Comparison of ENCODE assay signal across 18 mouse cellular contexts in the genomic region with DNA sequence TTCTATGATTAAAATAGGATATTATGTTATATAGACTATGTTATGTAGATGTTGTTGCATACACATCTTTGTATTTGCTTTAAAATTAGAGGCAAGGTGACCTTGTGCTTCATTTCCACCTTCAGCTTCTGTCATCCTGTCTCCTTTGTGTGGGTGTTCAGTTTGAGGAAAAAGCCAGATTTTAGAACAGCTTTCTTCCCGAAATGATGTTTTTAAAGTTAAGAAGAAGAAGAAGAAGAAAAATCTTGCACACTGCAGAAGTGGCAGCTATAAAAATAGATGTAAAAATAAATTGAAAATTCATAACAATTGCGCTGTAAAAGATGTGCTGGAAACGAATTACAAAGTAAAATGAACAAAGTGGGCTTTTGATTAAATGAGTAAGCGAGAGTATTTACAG.
A peak's percentile ranks its signal among the peaks of the same experiment; 100 is the strongest.
DNase-seq lines count a peak whose midpoint lies in the region; ATAC-seq lines count a peak whose summit lies in the region.
"Had no signal": no experiment of that assay in that cellular context is flagged by ENCODE, and none has a peak within 500 bp of the region (broad histone marks: within the 10 kb centered on the region; RNA-seq: fewer than 3 reads in every experiment).

No protein-coding gene starts in this region.

- no peak for DNase-seq in frontal cortex, postnatal 25 days (ENCODE audit: low spot score in 2 of 2)
- DNase-seq in layer of hippocampus, adult 9-10 months (ENCODE audit: low spot score): peak; percentile 3
- DNase-seq in layer of hippocampus, adult 11-12 months (ENCODE audit: low spot score): no peak
- peak; percentile 9 for DNase-seq in right cerebral cortex, adult 18-20 months
- no peak for DNase-seq in right cerebral cortex, postnatal 10 days (ENCODE audit: low spot score in 2 of 2)
- no peak for DNase-seq in heart, postnatal 14 days
- DNase-seq: adrenal gland, adult 8-10 months; adrenal gland, postnatal 14 days; adrenal gland, postnatal 36 days; B cell, adult 2 months; cerebellum, adult 11 months; cerebellum, adult 8-10 months had no signal

- ATAC-seq in frontal cortex, adult (ENCODE audit: low TSS enrichment): peak; percentile 35; the same call in 1 of the 2 replicates
- ATAC-seq: activated CD4-positive, CD25-positive, alpha-beta regulatory T cell, adult 4 months; CD4-positive, CD25-positive, alpha-beta regulatory T cell, adult 4 months; forebrain, embryonic 13.5 days; forebrain, embryonic 15.5 days; Patski had no signal

- intact Hi-C loops in heart, postnatal 14 days (cut with DNase I): no loop called here

Comparison
In these comparisons a context has a peak if more than half of its experiments do, and no peak if none do; other contexts are left out.
1. DNase-seq: peak in layer of hippocampus, adult 9-10 months (single experiment) and right cerebral cortex, adult 18-20 months (single experiment); none in frontal cortex, postnatal 25 days (0 of 2), layer of hippocampus, adult 11-12 months (single experiment), right cerebral cortex, postnatal 10 days (0 of 2) and heart, postnatal 14 days (0 of 2).